Mouse (Mus musculus): Measurements from ENCODE around the gene Ceacam18.
"Not testable (repeated sequence)": the region's sequence is repeated elsewhere in the genome, so short reads cannot be mapped to it uniquely, and the experiment has no call there.

The Ceacam18 gene

DNA sequence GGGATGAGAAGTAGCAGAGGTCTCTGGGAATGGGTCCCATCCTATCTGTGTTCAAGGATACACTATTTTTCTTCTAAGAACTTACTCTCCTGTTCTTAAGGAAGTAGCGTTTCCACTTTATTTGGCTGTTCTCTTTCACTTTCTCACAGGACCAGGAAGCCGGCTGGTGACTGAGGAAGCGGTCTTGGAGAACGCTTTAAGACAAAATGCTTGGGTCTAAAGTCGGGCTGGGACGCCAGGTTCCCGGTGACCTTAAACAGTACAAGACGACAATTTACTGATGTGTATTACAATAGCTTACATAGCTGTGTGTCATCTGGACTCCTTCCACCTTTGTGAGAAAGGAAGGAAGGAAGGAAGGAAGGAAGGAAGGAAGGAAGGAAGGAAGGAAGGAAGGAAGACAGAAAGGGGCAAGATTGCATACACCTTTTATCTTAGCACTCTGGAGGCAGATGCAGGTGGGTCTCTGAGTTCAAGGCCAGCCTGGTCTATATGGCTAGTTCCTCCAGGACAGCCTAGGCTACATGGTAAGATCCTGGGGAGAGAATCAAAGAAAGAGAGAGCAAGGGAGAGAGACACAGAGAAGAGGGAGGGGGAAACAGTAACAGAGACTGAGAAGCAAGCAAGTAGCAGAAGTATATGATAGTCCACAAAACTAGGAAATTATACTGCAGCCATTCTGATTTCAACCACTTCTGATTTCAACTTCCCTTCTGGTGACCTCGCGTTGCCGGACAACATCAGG is 36.7 kb downstream of the Ceacam18 start:
- DNase-seq: peak; percentile 60

DNA sequence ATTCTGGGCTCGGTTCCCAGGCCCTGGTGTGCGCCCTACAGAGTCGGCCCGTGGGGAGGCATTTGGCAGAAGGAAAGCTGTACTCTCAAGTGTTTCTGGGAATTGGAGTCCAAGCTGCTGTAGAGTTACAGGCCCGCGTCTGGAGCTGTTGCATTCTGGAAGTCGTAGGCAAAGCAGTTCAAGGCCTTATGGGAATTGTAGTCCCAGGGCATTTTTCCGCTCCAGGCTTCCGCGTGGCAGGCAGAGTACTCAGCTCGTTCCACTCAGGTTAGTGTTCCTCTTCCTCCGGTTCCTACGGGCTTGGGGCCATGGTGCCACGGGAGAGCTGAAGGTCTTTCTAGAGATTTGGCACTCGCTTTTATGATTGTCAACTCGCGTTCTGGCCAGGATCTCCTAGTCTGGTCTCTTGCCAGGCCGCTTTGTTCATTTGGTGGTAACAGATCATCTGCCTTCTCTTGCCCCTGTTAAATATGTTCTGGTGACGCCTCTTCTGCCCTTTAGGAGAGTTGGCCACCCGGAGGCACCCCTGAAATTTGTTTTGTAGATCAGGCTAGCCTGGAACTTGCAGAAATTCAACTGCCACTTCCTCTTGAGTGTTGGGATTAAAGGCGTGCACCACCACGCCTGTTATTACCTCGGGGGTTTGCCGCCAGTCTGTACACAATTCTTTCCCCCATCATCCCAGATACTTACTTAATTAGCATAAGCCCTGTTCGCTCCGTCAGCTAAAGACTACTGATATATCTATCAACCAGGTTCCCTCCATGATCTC is 37.5 kb downstream of the Ceacam18 start, which contains the start of gene Ctu1:
Gene Ctu1 (plus strand): TSS at position 208 of the 772 bp plus-strand sequence.
- DNase-seq: peak; percentile 95

- peak; percentile 38 for DNase-seq
These were observed 38.2 kb downstream of the Ceacam18 start for GRCm38 (mm10) chr7:43672581-43673260.

GRCm38 (mm10) chr7:43675091-43675490 is 40.6 kb downstream of the Ceacam18 start:
- DNase-seq: peak; percentile 10

DNA sequence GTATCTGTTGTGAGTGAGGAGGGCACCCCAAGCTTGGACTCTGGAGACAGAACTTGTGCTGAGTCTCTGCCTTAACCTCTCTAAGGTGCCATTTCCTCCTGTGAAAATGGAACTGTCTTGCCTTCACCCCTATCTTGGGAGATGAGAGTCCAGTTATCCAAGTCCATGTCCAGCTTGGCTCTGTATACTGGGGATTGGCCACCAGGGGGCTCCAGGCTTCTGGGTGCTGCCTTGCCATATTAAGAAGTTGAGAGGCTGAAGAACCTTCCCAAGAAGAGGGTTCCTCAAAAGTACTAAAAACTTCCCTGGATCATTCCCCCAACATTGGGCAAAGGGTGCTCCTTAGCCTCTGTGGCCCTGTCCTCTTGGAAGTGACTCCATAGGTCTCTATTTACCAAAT is 44.0 kb downstream of the Ceacam18 start:
- no peak for DNase-seq

GRCm38 (mm10) chr7:43680960-43681359 is 46.5 kb downstream of the Ceacam18 start:
- DNase-seq: peak; percentile 28

DNA sequence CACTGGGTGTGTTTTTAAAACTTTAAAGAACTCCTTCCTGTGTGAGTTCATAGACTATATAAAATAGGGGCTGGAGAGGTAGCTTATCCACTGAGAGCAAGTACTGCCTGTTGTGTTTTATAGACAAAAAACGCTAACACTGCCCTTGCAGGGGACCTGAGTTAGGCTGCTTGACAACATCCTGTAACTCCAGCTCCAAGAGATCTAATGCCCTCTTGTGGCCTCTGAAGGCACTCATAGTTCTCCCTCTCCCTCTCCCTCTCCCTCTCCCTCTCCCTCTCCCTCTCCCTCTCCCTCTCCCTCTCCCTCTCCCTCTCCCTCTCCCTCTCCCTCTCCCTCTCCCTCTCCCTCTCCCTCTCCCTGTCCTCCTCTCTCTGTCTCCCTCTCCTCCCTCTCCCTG is 48.0 kb downstream of the Ceacam18 start:
- not testable (repeated sequence) for DNase-seq

- DNase-seq: no peak
These were observed 50.6 kb downstream of the Ceacam18 start for GRCm38 (mm10) chr7:43685088-43685487.

DNA sequence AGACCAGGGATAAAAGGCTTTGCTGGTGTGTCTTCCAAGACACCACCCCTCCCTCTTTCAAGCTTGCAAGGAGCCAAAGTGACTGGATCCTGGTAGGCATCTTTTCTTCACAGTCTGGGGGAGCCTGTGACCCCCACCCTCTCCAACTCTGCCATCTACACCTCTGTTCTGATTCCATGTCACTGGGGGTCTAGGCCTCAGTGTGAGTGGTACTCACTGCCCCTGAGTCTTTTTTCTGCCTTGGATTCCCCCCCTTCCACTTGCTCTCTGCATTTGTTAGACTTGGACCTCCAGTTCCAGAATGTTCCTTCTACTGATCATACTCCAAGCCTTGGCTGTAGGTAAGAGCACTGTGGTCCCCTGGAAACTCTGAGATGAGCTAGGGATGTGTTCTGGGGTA is 55.6 kb downstream of the Ceacam18 start, which contains the start of gene Klk14:
Gene Klk14 (plus strand): TSS at position 301 of the 400 bp plus-strand sequence.
- no peak for DNase-seq

All from cerebellum, adult 9-10 months (tissue).